Mouse (Mus musculus) stomach, embryonic 14.5 days (tissue): Measurements from ENCODE around the gene Ffar3. TPM values are rescaled to one million over a fixed set of nuclear protein-coding genes. Genes with fewer than 3 reads are reported as not detected.

Experiments used
- ATAC-seq: fragments of 200-750 bp; cut with Nextera tagmentation; 2 replicates; pipeline ENCODE4 v1.8.0; 2017; ENCODE audit warnings: low read depth, moderate TSS enrichment; ENCODE audit not compliant: insufficient number of reproducible peaks, insufficient read depth, low FRiP score
- H3K27ac ChIP-seq: fragments of 300-500 bp; sonication (generic); 2 replicates; pipeline ENCODE4 v1.5.1; 2014; ENCODE audit warnings: mild to moderate bottlenecking, low read length, moderate library complexity, mixed read lengths
- H3K27me3 ChIP-seq: fragments of 300-500 bp; sonication (generic); 2 replicates; pipeline ENCODE4 v1.6.1; 2014; ENCODE audit warnings: low read length, control low read depth, mixed read lengths; ENCODE audit not compliant: control insufficient read depth, insufficient read depth
- H3K36me3 ChIP-seq: fragments of 300-500 bp; sonication (generic); 2 replicates; pipeline ENCODE4 v1.6.1; 2014; ENCODE audit warnings: mild to moderate bottlenecking, control low read depth, low read length, moderate library complexity, mixed read lengths; ENCODE audit not compliant: control insufficient read depth, insufficient read depth
- H3K4me1 ChIP-seq: fragments of 300-500 bp; sonication (generic); 2 replicates; pipeline ENCODE4 v1.6.1; 2014; ENCODE audit warnings: low read length, control low read depth, mixed read lengths; ENCODE audit not compliant: control insufficient read depth, insufficient read depth
- H3K4me2 ChIP-seq: fragments of 300-500 bp; sonication (generic); replicated peaks from 2 replicates; pipeline ENCODE4 v1.6.1; 2014; ENCODE audit warnings: low read depth, low read length, control low read depth
- H3K4me3 ChIP-seq: fragments of 300-500 bp; sonication (generic); 2 replicates; pipeline ENCODE4 v1.5.1; 2014; ENCODE audit warnings: low read depth, low read length, control low read depth
- H3K9ac ChIP-seq: fragments of 300-500 bp; sonication (generic); replicated peaks from 2 replicates; pipeline ENCODE4 v1.6.1; 2014; ENCODE audit warnings: low read depth, mild to moderate bottlenecking, control low read depth, low read length, moderate library complexity, mixed read lengths
- H3K9me3 ChIP-seq: fragments of 300-500 bp; sonication (generic); 2 replicates; pipeline ENCODE4 v1.6.1; 2016; ENCODE audit warnings: low read depth, low read length, control low read depth; ENCODE audit not compliant: control insufficient read depth
- WGBS: fragments of 180-500 bp; shearing (Covaris S2); extraction: QIAGEN DNeasy Blood & Tissue Kit; methylation state at CpG from one replicate; pipeline ENCODE4 v1.1.7; 2014; 5-methylcytosine and 5-hydroxymethylcytosine counted together
- polyA plus RNA-seq: library from polyadenylated mRNA; unstranded; fragments of >200 nt; fragmentation: Nextera tagmentation; extraction: Ambion mirVana; gene quantifications from 2 replicates; pipeline ENCODE4 v1.2.1, GENCODE M21; 2014

Gene Ffar3
- polyA plus RNA-seq, 1 experiment from 2014 or later = not detected

- 70% methylated on average over 1 of the region's 1 CpGs for WGBS
- no peak overlapping the region for H3K27ac ChIP-seq
These were observed 1.8 kb upstream of the Ffar3 start for GRCm38 (mm10) chr7:30857746-30858145.

DNA sequence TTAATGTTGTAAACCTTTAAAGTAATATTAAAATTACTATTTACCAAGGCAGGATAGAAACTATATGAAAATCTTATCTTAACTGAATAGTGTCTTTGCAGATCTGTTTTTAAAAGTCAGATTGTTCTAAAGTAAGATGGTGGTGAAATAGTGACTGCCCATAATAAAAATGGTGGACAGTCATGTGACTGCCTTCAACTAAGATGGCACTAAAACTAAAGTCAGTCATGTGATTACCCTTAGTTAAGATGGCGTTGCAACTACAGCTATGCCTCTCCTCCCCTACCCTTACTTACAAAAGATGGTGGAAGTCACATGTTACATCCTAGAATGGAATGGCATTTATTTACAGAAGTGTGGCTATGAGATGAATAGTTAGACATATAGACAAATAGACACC lies 4.6 kb downstream of the Ffar3 start:
- H3K4me2 ChIP-seq = no peak overlapping the region
- H3K4me1 ChIP-seq = no peaks in the 10 kb centered on the region
- no peaks in the 10 kb centered on the region for H3K27me3 ChIP-seq
- WGBS = 80% methylated on average over 1 of the region's 1 CpGs
- no peak overlapping the region for H3K4me3 ChIP-seq
- H3K27ac ChIP-seq = no peak overlapping the region
- no peaks in the 10 kb centered on the region for H3K36me3 ChIP-seq
- no peaks in the 10 kb centered on the region for H3K9me3 ChIP-seq
- no peak for ATAC-seq
- H3K9ac ChIP-seq = no peak overlapping the region

More at GRCm38 (mm10) chr7:30857746-30858145, 1.8 kb upstream of the Ffar3 start:
- ATAC-seq = no peak
- Histone ChIP-seq H3K36me3 (no peaks in the 10 kb centered on the region), H3K4me2 (no peak overlapping the region), H3K9ac (no peak overlapping the region), H3K27me3 (no peaks in the 10 kb centered on the region), H3K4me1 (no peaks in the 10 kb centered on the region), H3K9me3 (no peaks in the 10 kb centered on the region), H3K4me3 (no peak overlapping the region)

DNA sequence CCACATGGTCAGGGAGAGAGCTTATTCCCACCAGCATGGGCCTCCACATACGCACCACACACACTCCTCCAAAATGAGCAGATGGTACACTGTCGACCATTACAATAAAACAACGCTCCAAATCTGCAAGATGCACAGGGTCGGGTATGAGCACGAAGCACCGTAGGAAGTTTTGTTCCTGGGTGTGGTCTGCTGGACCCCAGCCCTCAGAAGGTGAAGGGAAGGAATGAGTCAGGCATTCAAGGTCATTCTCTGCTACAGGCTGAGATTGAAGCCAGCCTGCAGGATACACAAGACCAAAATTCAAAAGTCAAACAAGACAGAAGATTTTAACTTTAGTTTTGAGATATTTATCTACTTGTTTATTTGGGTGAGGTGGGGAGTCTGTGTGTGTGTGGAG lies 8.0 kb downstream of the Ffar3 start:
- no peak overlapping the region for H3K4me2 ChIP-seq
- H3K9ac ChIP-seq = no peak overlapping the region
- no peaks in the 10 kb centered on the region for H3K27me3 ChIP-seq
- no peak overlapping the region for H3K27ac ChIP-seq
- no peaks in the 10 kb centered on the region for H3K9me3 ChIP-seq
- no peaks in the 10 kb centered on the region for H3K36me3 ChIP-seq
- ATAC-seq = no peak
- WGBS = 69% methylated on average over 6 of the region's 6 CpGs
- H3K4me3 ChIP-seq = no peak overlapping the region
- no peaks in the 10 kb centered on the region for H3K4me1 ChIP-seq

DNA sequence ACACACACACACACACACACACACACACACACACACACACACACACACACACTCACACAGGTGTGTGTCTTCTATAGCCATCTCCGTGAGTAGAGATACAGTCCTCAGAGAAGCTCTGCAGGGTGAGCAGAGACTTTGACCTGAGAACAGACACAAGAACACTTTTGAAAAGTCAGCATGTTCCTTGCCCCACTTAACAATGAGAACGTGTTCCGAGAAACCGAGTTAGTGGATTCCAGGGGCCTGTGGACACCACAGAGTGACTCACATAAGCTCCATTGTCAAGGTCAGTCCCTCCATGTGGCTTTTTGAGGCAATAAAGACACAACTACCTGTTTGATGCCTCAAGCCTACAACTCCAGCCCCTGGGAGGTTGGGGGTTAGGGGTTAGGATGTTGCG lies 8.6 kb downstream of the Ffar3 start:
- no peak overlapping the region for H3K27ac ChIP-seq
- no peak overlapping the region for H3K9ac ChIP-seq
- H3K9me3 ChIP-seq = no peaks in the 10 kb centered on the region
- H3K4me1 ChIP-seq = no peaks in the 10 kb centered on the region
- no peak overlapping the region for H3K4me3 ChIP-seq
- no peaks in the 10 kb centered on the region for H3K27me3 ChIP-seq
- H3K36me3 ChIP-seq = no peaks in the 10 kb centered on the region
- no peak for ATAC-seq
- WGBS = 65% methylated on average over 5 of the region's 5 CpGs
- no peak overlapping the region for H3K4me2 ChIP-seq

DNA sequence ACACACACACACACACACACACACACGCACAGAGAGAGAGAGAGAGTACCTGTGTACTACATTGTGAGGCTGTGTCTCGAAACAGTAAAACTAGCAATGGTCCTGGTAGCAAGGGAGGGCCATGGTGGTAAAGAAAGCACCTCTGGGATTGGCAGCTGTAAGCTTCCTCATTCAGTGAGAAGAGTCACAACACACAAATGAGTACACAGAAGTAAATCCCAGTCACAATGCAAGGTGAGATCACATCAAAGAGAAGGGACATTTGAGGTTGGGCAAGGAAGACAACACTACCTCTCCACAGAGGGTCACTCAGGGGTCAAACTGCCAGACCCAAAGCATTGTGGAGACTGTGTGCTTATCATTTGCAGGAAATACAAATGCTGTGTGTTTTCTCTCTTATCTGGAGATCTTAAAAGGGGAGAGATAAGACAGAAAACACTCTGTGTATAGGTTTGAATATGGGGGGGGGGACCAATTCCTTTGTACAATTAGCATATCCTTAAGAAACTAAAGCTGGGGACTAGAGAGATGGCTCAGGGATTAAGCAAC lies 9.4 kb downstream of the Ffar3 start:
- Histone ChIP-seq H3K36me3 (no peaks in the 10 kb centered on the region), H3K4me2 (no peak overlapping the region), H3K27ac (no peak overlapping the region), H3K27me3 (no peaks in the 10 kb centered on the region), H3K4me3 (no peak overlapping the region), H3K9me3 (no peaks in the 10 kb centered on the region), H3K9ac (no peak overlapping the region), H3K4me1 (no peaks in the 10 kb centered on the region)
- ATAC-seq = no peak
- 39% methylated on average over 2 of the region's 2 CpGs for WGBS

DNA sequence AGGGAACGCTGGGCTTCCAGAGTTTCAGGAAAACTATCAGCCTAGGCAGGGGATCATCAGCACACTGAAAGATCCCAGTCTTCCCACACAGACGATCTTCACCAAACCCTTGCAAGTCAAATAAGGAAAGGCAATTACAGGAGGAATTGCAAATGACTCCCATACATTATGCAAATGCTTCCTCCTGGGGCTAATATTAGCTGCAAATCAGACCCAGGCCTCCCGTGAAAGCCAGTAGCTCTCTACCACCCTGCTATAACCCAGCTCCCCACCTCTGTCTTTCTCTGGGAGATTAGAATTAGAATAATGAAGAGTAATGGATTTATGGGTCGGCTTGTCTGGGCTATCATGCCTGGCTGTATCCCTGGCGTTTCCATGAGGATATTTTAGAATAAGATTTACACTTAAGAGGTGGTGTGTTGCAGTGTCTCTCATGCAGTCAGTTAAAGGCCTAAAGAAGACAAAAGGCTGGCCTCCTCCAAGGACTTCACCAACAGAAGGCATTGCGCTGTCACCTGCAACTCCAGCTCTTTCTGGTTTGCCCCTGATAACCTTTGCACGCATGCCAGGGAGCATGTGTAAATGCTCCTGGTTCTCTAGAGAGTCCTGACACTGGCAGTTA lies 11.2 kb downstream of the Ffar3 start:
- Histone ChIP-seq H3K4me3 (no peak overlapping the region), H3K9me3 (no peaks in the 10 kb centered on the region), H3K9ac (no peak overlapping the region), H3K27me3 (no peaks in the 10 kb centered on the region), H3K27ac (no peak overlapping the region), H3K4me2 (no peak overlapping the region), H3K36me3 (no peaks in the 10 kb centered on the region), H3K4me1 (no peaks in the 10 kb centered on the region)
- WGBS = 34% methylated on average over 7 of the region's 7 CpGs
- ATAC-seq = no peak

GRCm38 (mm10) chr7:30842092-30842491 lies 13.9 kb downstream of the Ffar3 start:
- no peaks in the 10 kb centered on the region for H3K36me3 ChIP-seq
- H3K4me3 ChIP-seq = no peak overlapping the region
- H3K4me2 ChIP-seq = no peak overlapping the region
- H3K9ac ChIP-seq = no peak overlapping the region
- H3K27ac ChIP-seq = no peak overlapping the region
- WGBS = 82% methylated on average over 5 of the region's 5 CpGs
- H3K9me3 ChIP-seq = no peaks in the 10 kb centered on the region
- no peaks in the 10 kb centered on the region for H3K27me3 ChIP-seq
- H3K4me1 ChIP-seq = no peaks in the 10 kb centered on the region
- no peak for ATAC-seq

DNA sequence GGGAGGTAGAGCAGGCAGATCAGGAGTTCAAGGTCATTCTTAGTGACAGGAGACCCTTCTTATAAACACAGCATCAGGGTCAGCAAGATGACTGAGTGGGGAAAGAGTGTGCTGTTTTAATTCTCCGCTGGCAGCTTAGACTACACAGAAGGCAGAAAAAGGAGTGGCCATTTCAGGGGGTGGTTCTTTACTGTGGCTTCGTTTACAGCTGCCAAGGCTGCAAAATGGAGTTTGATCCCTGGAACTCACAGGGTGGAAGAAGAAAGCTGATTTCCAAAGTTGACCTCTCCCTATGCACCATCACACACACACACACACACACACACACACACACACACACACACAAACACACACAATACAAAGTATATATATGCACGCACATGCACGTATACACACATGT lies 14.6 kb downstream of the Ffar3 start:
- 62% methylated on average over 4 of the region's 4 CpGs for WGBS
- Histone ChIP-seq H3K9ac (no peak overlapping the region), H3K9me3 (no peaks in the 10 kb centered on the region), H3K27ac (no peak overlapping the region), H3K27me3 (no peaks in the 10 kb centered on the region), H3K36me3 (no peaks in the 10 kb centered on the region), H3K4me1 (no peaks in the 10 kb centered on the region), H3K4me3 (no peak overlapping the region), H3K4me2 (no peak overlapping the region)
- ATAC-seq = no peak

DNA sequence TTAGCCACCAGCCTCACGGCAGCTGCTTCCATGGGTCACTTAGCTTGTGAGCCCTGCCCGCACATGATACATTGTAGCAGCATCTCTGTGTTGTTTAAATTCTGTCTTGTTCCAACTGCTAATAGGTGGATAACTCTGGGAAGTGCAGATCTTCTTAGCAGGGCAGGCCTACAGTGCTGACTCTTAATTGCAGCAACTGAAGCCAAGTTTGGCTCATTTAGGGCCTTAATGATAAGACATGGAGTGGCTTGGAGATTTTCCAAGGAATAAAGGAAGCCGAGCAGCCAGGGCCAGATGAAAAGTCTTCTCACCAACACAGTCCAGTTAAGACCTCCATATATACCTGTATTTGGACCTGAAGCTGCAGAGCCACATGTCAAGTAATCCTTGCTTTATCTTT lies 15.7 kb downstream of the Ffar3 start:
- no peaks in the 10 kb centered on the region for H3K36me3 ChIP-seq
- H3K4me1 ChIP-seq = no peaks in the 10 kb centered on the region
- no peak overlapping the region for H3K4me2 ChIP-seq
- ATAC-seq = no peak
- H3K27me3 ChIP-seq = no peaks in the 10 kb centered on the region
- H3K4me3 ChIP-seq = no peak overlapping the region
- H3K9me3 ChIP-seq = no peaks in the 10 kb centered on the region
- WGBS = 68% methylated on average over 3 of the region's 3 CpGs
- no peak overlapping the region for H3K27ac ChIP-seq
- no peak overlapping the region for H3K9ac ChIP-seq
